Mouse (Mus musculus): ENCODE results near the gene Pclo. TPM values are rescaled to one million over a fixed set of nuclear protein-coding genes. Genes with fewer than 3 reads are reported as not detected.

Gene Pclo
- polyA plus RNA-seq, 1 experiment from 2014 or later: 4.4 TPM

DNA sequence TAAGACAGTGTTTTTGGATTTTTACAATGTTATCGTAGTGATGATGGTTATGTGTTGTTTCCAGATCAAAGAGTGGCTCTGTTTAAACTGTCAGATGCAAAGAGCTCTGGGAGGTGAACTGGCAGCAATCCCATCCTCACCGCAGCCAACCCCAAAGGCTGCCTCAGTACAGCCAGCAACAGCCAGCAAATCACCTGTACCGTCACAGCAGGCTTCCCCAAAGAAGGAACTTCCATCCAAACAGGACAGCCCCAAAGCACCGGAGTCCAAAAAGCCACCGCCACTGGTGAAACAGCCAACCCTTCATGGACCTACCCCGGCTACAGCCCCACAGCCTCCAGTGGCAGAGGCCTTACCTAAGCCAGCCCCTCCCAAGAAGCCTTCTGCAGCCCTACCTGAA lies 24.6 kb downstream of the Pclo start:
- H3K4me1 ChIP-seq (ENCODE audit: control insufficient read depth, insufficient read depth, low read length): no peaks in the 10 kb centered on the region
- H3K27ac ChIP-seq (ENCODE audit: low read depth, low read length): no peak overlapping the region
- no peaks in the 10 kb centered on the region for H3K9me3 ChIP-seq (replicated peaks; ENCODE audit: control insufficient read depth, low read length)
- no peaks in the 10 kb centered on the region for H3K27me3 ChIP-seq (replicated peaks; ENCODE audit: control insufficient read depth, insufficient read depth, low read length)
- peaks cover 9% of the 10 kb centered on the region; the same call in 1 of the 2 replicates for H3K36me3 ChIP-seq (ENCODE audit: control insufficient read depth, insufficient read depth, low read length)
- no peak overlapping the region for H3K4me3 ChIP-seq (ENCODE audit: low read depth, low read length)
- WGBS: 76% methylated on average over 6 of the region's 6 CpGs
- H3K4me2 ChIP-seq (ENCODE audit: low read length): no peak overlapping the region
- DNase-seq (ENCODE audit: low spot score) (no peak), ATAC-seq (no peak)
- no peak overlapping the region for H3K9ac ChIP-seq (ENCODE audit: low read length)

DNA sequence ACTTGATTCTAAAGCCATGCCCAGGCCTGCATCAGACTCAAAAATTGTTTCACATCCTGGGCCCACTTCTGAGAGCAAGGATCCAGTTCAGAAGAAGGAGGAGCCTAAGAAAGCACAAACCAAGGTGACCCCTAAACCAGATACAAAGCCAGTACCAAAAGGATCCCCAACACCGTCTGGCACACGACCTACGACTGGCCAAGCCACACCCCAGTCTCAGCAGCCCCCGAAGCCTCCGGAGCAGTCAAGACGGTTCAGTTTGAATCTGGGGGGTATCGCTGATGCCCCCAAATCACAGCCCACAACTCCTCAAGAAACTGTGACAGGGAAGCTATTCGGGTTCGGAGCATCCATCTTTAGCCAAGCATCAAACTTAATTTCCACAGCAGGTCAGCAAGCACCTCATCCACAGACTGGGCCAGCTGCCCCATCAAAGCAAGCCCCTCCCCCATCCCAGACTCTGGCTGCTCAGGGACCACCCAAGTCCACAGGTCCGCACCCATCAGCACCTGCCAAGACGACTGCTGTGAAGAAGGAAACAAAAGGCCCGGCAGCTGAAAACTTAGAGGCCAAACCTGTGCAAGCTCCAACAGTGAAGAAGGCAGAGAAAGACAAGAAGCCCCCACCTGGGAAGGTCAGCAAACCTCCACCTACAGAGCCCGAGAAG lies 25.4 kb downstream of the Pclo start:
- Histone ChIP-seq H3K27ac (ENCODE audit: low read depth, low read length) (no peak overlapping the region), H3K9ac (ENCODE audit: low read length) (no peak overlapping the region), H3K4me2 (ENCODE audit: low read length) (no peak overlapping the region), H3K4me3 (ENCODE audit: low read depth, low read length) (no peak overlapping the region), H3K4me1 (ENCODE audit: control insufficient read depth, insufficient read depth, low read length) (no peaks in the 10 kb centered on the region), H3K9me3 (replicated peaks; ENCODE audit: control insufficient read depth, low read length) (no peaks in the 10 kb centered on the region), H3K27me3 (replicated peaks; ENCODE audit: control insufficient read depth, insufficient read depth, low read length) (no peaks in the 10 kb centered on the region), H3K36me3 (ENCODE audit: control insufficient read depth, insufficient read depth, low read length) (peaks cover 9% of the 10 kb centered on the region; the same call in 1 of the 2 replicates)
- WGBS: 80% methylated on average over 13 of the region's 13 CpGs
- DNase-seq (ENCODE audit: low spot score): no peak
- ATAC-seq: no peak

DNA sequence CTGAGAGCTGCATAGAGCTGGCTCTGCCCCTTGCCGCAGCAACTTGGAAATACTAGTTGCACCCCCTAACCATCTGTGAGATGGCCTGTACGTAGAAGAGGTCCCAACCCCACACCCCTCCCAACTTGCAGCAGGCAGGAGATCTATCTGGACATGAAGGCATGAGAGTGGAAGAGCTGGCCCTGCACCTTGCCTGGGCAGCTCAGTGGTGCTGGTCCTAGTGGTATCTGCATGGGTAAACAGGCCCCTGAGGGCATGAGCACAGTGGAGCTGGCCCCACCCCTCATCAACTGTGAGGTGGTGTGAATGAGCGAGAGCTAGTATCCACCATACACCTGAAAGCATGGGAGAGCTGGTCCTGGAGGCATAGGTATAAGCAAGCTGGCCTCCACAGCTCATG lies 60.9 kb downstream of the Pclo start:
- ATAC-seq: 0 out of 2 replicates have a peak, but pooled peaks have one; percentile 23
- Histone ChIP-seq H3K27me3 (replicated peaks; ENCODE audit: control insufficient read depth, insufficient read depth, low read length) (no peaks in the 10 kb centered on the region), H3K4me1 (ENCODE audit: control insufficient read depth, insufficient read depth, low read length) (no peaks in the 10 kb centered on the region), H3K4me3 (ENCODE audit: low read depth, low read length) (no peak overlapping the region), H3K9me3 (replicated peaks; ENCODE audit: control insufficient read depth, low read length) (no peaks in the 10 kb centered on the region), H3K36me3 (ENCODE audit: control insufficient read depth, insufficient read depth, low read length) (no peaks in the 10 kb centered on the region), H3K27ac (ENCODE audit: low read depth, low read length) (no peak overlapping the region), H3K4me2 (ENCODE audit: low read length) (no peak overlapping the region), H3K9ac (ENCODE audit: low read length) (no peak overlapping the region)
- no peak for DNase-seq (ENCODE audit: low spot score)
- WGBS: 95% methylated on average over 3 of the region's 3 CpGs

DNA sequence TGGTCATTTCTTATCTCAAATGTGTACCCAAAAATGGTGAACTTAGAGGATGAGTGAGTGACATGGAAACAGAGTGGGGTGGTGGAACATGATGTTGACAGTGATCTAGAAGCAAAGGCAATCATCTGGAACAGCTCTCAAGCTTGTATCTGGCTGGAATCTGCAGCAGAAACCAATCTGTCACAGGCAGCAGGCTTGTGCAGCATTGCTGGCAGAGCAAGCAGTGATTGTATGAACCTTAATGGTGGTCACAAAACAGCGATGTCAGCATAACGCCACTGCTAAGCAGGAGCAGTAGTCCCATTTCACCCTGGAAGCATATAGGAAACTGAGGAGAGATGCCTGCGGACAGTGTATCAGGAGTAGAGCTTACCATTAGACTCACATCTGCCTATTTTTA lies 76.8 kb downstream of the Pclo start:
- H3K27me3 ChIP-seq (replicated peaks; ENCODE audit: control insufficient read depth, insufficient read depth, low read length): no peaks in the 10 kb centered on the region
- no peaks in the 10 kb centered on the region for H3K36me3 ChIP-seq (ENCODE audit: control insufficient read depth, insufficient read depth, low read length)
- no peak for DNase-seq (ENCODE audit: low spot score)
- ATAC-seq: no peak
- no peaks in the 10 kb centered on the region for H3K9me3 ChIP-seq (replicated peaks; ENCODE audit: control insufficient read depth, low read length)
- no peak overlapping the region for H3K9ac ChIP-seq (ENCODE audit: low read length)
- H3K27ac ChIP-seq (ENCODE audit: low read depth, low read length): no peak overlapping the region
- no peak overlapping the region for H3K4me2 ChIP-seq (ENCODE audit: low read length)
- H3K4me1 ChIP-seq (ENCODE audit: control insufficient read depth, insufficient read depth, low read length): no peaks in the 10 kb centered on the region
- H3K4me3 ChIP-seq (ENCODE audit: low read depth, low read length): no peak overlapping the region
- 87% methylated on average over 3 of the region's 3 CpGs for WGBS

DNA sequence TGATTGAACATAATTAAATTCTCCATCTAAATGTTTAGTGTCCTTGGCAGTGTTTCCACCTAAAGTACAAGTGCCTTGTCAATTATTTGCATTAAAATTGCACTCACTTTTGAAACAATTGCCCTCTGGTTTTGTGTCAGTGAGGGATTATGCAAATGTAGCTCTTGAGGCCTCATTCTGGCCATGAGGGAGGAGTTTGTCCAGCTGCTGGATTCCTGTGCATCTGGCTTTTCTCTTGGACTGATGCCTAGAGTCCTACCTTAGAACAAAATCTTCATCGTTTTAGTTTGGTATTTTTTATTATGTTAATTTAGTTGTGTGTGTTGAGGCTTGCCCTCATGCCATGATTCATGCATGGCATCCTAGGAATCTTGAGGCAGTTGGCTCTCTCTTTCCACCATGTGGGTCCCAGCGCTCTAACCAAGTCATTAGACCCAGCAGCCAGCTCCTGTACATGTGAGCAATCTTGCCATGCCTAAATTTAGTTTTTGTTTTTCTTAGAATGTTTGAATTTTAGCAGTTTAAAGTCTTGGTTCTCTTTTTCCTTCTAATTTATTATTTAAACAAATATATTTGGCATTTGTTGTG lies 80.8 kb downstream of the Pclo start:
- DNase-seq (ENCODE audit: low spot score) (peak; percentile 42), ATAC-seq (peak; percentile 80)
- Histone ChIP-seq H3K9ac (ENCODE audit: low read length) (no peak overlapping the region), H3K36me3 (ENCODE audit: control insufficient read depth, insufficient read depth, low read length) (no peaks in the 10 kb centered on the region), H3K4me1 (ENCODE audit: control insufficient read depth, insufficient read depth, low read length) (no peaks in the 10 kb centered on the region), H3K27me3 (replicated peaks; ENCODE audit: control insufficient read depth, insufficient read depth, low read length) (no peaks in the 10 kb centered on the region), H3K27ac (ENCODE audit: low read depth, low read length) (no peak overlapping the region), H3K9me3 (replicated peaks; ENCODE audit: control insufficient read depth, low read length) (no peaks in the 10 kb centered on the region), H3K4me3 (ENCODE audit: low read depth, low read length) (no peak overlapping the region), H3K4me2 (ENCODE audit: low read length) (no peak overlapping the region)
- WGBS: 22% methylated on average over 2 of the region's 2 CpGs

DNA sequence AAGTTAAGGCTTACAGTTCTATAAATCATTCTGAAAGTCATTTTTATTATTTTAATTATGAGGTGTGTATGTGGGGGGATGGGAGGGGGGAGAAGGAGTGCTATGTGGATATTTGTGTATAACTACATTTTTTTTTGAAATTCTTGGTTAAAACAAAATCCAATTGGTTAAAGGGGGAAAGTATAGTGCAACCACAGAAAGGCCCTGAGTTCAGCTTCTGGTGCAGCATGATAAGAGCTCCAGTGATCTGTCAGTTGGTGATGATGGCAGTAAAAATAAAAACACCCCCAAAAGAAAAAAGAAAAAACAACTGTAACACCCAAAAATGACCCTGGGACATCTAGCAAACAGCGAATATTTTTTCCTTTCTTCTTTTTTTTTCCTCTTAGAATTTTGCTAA lies 93.6 kb downstream of the Pclo start:
- H3K4me2 ChIP-seq (ENCODE audit: low read length): no peak overlapping the region
- no peaks in the 10 kb centered on the region for H3K4me1 ChIP-seq (ENCODE audit: control insufficient read depth, insufficient read depth, low read length)
- ATAC-seq (no peak), DNase-seq (ENCODE audit: low spot score) (no peak)
- WGBS: 59% methylated on average over 1 of the region's 1 CpGs
- no peak overlapping the region for H3K27ac ChIP-seq (ENCODE audit: low read depth, low read length)
- no peaks in the 10 kb centered on the region for H3K27me3 ChIP-seq (replicated peaks; ENCODE audit: control insufficient read depth, insufficient read depth, low read length)
- no peak overlapping the region for H3K9ac ChIP-seq (ENCODE audit: low read length)
- H3K4me3 ChIP-seq (ENCODE audit: low read depth, low read length): no peak overlapping the region
- no peaks in the 10 kb centered on the region for H3K9me3 ChIP-seq (replicated peaks; ENCODE audit: control insufficient read depth, low read length)
- H3K36me3 ChIP-seq (ENCODE audit: control insufficient read depth, insufficient read depth, low read length): no peaks in the 10 kb centered on the region

DNA sequence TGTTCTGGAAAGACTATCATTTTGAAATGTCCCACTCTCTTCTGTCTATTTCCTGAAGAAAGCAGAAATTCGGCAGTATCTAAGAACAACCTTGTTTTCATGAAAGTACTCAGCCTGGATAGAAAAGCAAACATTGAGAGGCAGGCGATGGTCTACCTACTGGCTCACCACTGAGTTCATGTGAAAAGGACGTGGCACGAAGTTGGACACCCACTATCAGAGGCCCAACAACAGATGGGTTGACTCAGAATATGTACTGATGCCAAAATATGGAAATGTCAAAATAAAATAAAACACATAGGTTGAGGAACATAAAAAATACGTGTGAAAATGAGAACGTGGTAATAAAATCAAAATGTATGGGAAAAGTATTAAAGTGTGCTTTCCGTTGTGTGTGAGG lies 106.4 kb downstream of the Pclo start:
- Histone ChIP-seq H3K36me3 (ENCODE audit: control insufficient read depth, insufficient read depth, low read length) (no peaks in the 10 kb centered on the region), H3K4me1 (ENCODE audit: control insufficient read depth, insufficient read depth, low read length) (no peaks in the 10 kb centered on the region), H3K27ac (ENCODE audit: low read depth, low read length) (no peak overlapping the region), H3K9me3 (replicated peaks; ENCODE audit: control insufficient read depth, low read length) (no peaks in the 10 kb centered on the region), H3K4me3 (ENCODE audit: low read depth, low read length) (no peak overlapping the region), H3K27me3 (replicated peaks; ENCODE audit: control insufficient read depth, insufficient read depth, low read length) (no peaks in the 10 kb centered on the region), H3K4me2 (ENCODE audit: low read length) (no peak overlapping the region), H3K9ac (ENCODE audit: low read length) (no peak overlapping the region)
- DNase-seq (ENCODE audit: low spot score) (no peak), ATAC-seq (no peak)
- 85% methylated on average over 7 of the region's 7 CpGs for WGBS

DNA sequence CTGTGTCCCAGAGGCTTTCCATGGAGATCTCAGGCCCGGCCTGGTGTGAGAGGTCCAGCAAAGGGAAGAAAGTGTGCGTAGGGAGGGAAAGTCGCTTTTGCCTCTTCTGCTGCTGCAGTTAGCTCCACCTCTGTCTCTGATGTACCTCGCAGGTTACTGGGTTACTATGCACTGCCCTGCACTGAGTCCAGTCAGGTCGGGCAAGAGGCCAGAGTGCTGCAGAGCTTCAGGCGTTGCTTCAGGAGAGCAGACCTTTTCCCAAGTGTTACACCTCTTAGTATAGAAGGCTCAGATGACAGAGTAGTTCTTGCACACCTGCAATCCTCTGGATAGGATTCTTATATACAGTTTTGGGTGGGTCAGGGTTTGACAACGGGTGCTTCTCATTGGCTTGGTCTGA lies 108.6 kb downstream of the Pclo start:
- WGBS: 78% methylated on average over 7 of the region's 7 CpGs
- Histone ChIP-seq H3K36me3 (ENCODE audit: control insufficient read depth, insufficient read depth, low read length) (no peaks in the 10 kb centered on the region), H3K9ac (ENCODE audit: low read length) (no peak overlapping the region), H3K9me3 (replicated peaks; ENCODE audit: control insufficient read depth, low read length) (no peaks in the 10 kb centered on the region), H3K4me1 (ENCODE audit: control insufficient read depth, insufficient read depth, low read length) (no peaks in the 10 kb centered on the region), H3K4me3 (ENCODE audit: low read depth, low read length) (no peak overlapping the region), H3K27ac (ENCODE audit: low read depth, low read length) (no peak overlapping the region), H3K27me3 (replicated peaks; ENCODE audit: control insufficient read depth, insufficient read depth, low read length) (no peaks in the 10 kb centered on the region), H3K4me2 (ENCODE audit: low read length) (no peak overlapping the region)
- DNase-seq (ENCODE audit: low spot score): no peak
- ATAC-seq: no peak

DNA sequence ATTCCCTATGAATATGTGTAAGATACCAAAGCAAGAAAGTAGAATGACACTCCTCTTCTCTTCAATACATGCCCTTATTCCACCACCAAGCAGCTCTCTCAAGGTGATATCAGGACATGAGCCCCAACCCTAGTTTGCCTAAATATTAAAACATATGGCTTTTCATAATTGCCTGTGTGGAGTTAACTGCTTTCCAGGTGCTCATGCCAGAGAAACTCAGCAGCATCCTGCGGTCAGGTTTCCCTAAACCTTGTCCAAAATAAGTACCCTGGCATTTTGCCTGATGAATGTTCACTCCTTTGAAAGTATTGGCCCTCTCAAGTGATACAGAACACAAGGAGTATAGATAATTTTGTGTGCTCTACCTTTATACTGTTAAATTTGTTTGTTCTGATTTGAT lies 126.5 kb downstream of the Pclo start:
- H3K27me3 ChIP-seq (replicated peaks; ENCODE audit: control insufficient read depth, insufficient read depth, low read length): no peaks in the 10 kb centered on the region
- H3K9me3 ChIP-seq (replicated peaks; ENCODE audit: control insufficient read depth, low read length): no peaks in the 10 kb centered on the region
- H3K4me3 ChIP-seq (ENCODE audit: low read depth, low read length): no peak overlapping the region
- H3K4me2 ChIP-seq (ENCODE audit: low read length): no peak overlapping the region
- DNase-seq (ENCODE audit: low spot score) (no peak), ATAC-seq (no peak)
- 91% methylated on average over 1 of the region's 1 CpGs for WGBS
- H3K4me1 ChIP-seq (ENCODE audit: control insufficient read depth, insufficient read depth, low read length): no peaks in the 10 kb centered on the region
- H3K36me3 ChIP-seq (ENCODE audit: control insufficient read depth, insufficient read depth, low read length): no peaks in the 10 kb centered on the region
- H3K27ac ChIP-seq (ENCODE audit: low read depth, low read length): no peak overlapping the region
- no peak overlapping the region for H3K9ac ChIP-seq (ENCODE audit: low read length)
